Mouse (Mus musculus): ENCODE measurements around the gene Olfr969.
"Not testable (repeated sequence)": the region's sequence is repeated elsewhere in the genome, so short reads cannot be mapped to it uniquely, and the experiment has no call there.

Olfr969 gene

GRCm38 (mm10) chr9:39790558-39790957 is at the start of gene Olfr969:
Gene Olfr969, plus strand, starts transcription at chr9:39790945.
- in situ Hi-C loops (cut with MboI, MseI) = no loop called here

- in situ Hi-C loops (cut with MboI, MseI) = no loop called here
Observed at GRCm38 (mm10) chr9:39745949-39746348, 44.8 kb upstream of the Olfr969 start, which contains the start of gene Olfr967. Gene Olfr967, plus strand, starts transcription at chr9:39746249.

GRCm38 (mm10) chr9:39746428-39746827 is 44.3 kb upstream of the Olfr969 start:
- in situ Hi-C loops (cut with MboI, MseI) = no loop called here

- in situ Hi-C loops (cut with MboI, MseI) = no loop called here
Observed at GRCm38 (mm10) chr9:39783153-39783552, 7.6 kb upstream of the Olfr969 start, which contains the start of gene Olfr968. Gene Olfr968, minus strand, starts transcription at chr9:39783253.

- in situ Hi-C loops (cut with MboI, MseI) = no loop called here
Observed at GRCm38 (mm10) chr9:39808560-39808959, 17.8 kb downstream of the Olfr969 start, which contains the start of gene Olfr970. Gene Olfr970, plus strand, starts transcription at chr9:39808860.

- in situ Hi-C loops (cut with MboI, MseI) = not testable (repeated sequence)
Observed at GRCm38 (mm10) chr9:39836576-39836975, 45.8 kb downstream of the Olfr969 start, which contains the start of gene Olfr971. Gene Olfr971, plus strand, starts transcription at chr9:39836876.

Data from T-helper 1 cell (primary cell).